Mouse (Mus musculus): ENCODE results near the gene Prkag2.

DNA sequence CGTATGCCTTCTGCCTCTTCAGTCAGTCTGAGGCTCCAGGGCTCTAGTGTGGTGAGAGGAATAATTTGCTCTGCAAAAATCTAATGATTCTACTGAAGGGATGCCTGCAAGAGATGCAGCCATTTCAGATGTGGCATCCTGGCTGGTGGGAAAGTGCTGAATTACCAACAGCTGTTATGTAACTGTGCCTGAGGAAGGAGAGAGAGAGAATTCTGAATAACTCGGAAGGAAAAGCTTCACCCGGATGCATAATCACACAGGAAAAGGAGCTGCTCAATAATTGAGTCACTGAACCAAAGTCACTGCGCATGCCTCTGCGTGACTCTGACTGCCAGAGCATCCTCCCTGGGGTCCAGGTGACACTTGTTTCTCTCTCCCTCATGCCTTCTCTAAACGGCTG, 186.8 kb downstream of the Prkag2 start:
- TF ChIP-seq CTCF (IDR thresholded peaks at IDR 0.05; ENCODE audit: low read depth, low read length) (no peak), GATA1 (IDR thresholded peaks at IDR 0.05; ENCODE audit: borderline replicate concordance, low read length) (no peak)

All from G1E (cell line).